Mouse (Mus musculus): ENCODE results near the gene Kbtbd6. TPM values are rescaled to one million over a fixed set of nuclear protein-coding genes. Genes with fewer than 3 reads are reported as not detected.

Gene Kbtbd6
- total RNA-seq, 2 experiments from 2014 or later: 0.14 TPM; not detected in 1

GRCm38 (mm10) chr14:79481339-79482151, 29.9 kb downstream of the Kbtbd6 start, which contains the start of gene Wbp4:
Wbp4 (minus strand) TSS chr14:79481520.
- peak; percentile 91 for DNase-seq (ENCODE audit: low spot score)

- peak; percentile 48 for DNase-seq (ENCODE audit: low spot score)
These were observed 30.6 kb downstream of the Kbtbd6 start for GRCm38 (mm10) chr14:79482251-79482661.

GRCm38 (mm10) chr14:79482747-79483355, 31.2 kb downstream of the Kbtbd6 start:
- no peak for DNase-seq (ENCODE audit: low spot score)

- DNase-seq (ENCODE audit: low spot score): no peak
These were observed 32.0 kb downstream of the Kbtbd6 start for GRCm38 (mm10) chr14:79483611-79484120.

- no peak for DNase-seq (ENCODE audit: low spot score)
These were observed 35.0 kb downstream of the Kbtbd6 start for GRCm38 (mm10) chr14:79486617-79486992.

GRCm38 (mm10) chr14:79486993-79487731, 35.5 kb downstream of the Kbtbd6 start:
- DNase-seq (ENCODE audit: low spot score): peak; percentile 39

- peak; percentile 71 for DNase-seq (ENCODE audit: low spot score)
These were observed 36.9 kb downstream of the Kbtbd6 start for GRCm38 (mm10) chr14:79488531-79488930.

GRCm38 (mm10) chr14:79489150-79489549, 37.5 kb downstream of the Kbtbd6 start:
- DNase-seq (ENCODE audit: low spot score): no peak

- DNase-seq (ENCODE audit: low spot score): no peak
These were observed 38.6 kb downstream of the Kbtbd6 start for GRCm38 (mm10) chr14:79490246-79490645.

- no peak for DNase-seq (ENCODE audit: low spot score)
These were observed 42.7 kb downstream of the Kbtbd6 start for GRCm38 (mm10) chr14:79494349-79494748.

- DNase-seq (ENCODE audit: low spot score): no peak
These were observed 47.7 kb downstream of the Kbtbd6 start for GRCm38 (mm10) chr14:79499326-79499725.

GRCm38 (mm10) chr14:79500756-79501155, 49.1 kb downstream of the Kbtbd6 start:
- DNase-seq (ENCODE audit: low spot score): no peak

- DNase-seq (ENCODE audit: low spot score): no peak
These were observed 51.9 kb downstream of the Kbtbd6 start for GRCm38 (mm10) chr14:79503371-79504075.

Other genes with a start within 250 kb of the Kbtbd6 start
- not detected for gene Zfp957, start 204.5 kb upstream of the Kbtbd6 start, total RNA-seq (2021)
- 10 to 100 TPM; 53.3 to 79.9 TPM for gene Rgcc, start 150.2 kb upstream of the Kbtbd6 start, total RNA-seq (2021)
- gene Naa16, start 61.1 kb upstream of the Kbtbd6 start, total RNA-seq (2021): 10 to 100 TPM; 21.7 to 25.2 TPM
- gene Mtrf1, start 54.1 kb upstream of the Kbtbd6 start, total RNA-seq (2021): 10 to 100 TPM in 1 of 2 experiments, 1 to 10 TPM in 1; 9.8 to 11.0 TPM
- gene Kbtbd7, start 25.3 kb upstream of the Kbtbd6 start, total RNA-seq (2021): 1 to 10 TPM; 5.5 to 6.4 TPM
- gene Elf1, start 29.4 kb downstream of the Kbtbd6 start, total RNA-seq (2021): 1 to 10 TPM; 3.8 to 6.4 TPM
- gene Wbp4, start 29.7 kb downstream of the Kbtbd6 start, total RNA-seq (2021): 10 to 100 TPM; 20.7 to 23.5 TPM
- gene Sugt1, start 135.9 kb downstream of the Kbtbd6 start, total RNA-seq (2021): 100 to 1,000 TPM; 108 to 112 TPM
- gene Cnmd, start 210.3 kb downstream of the Kbtbd6 start, total RNA-seq (2021): under 1 TPM; 0.17 to 0.41 TPM